Mouse (Mus musculus): ENCODE results near the gene Nemp1.

GRCm38 (mm10) chr10:127728437-127728836 lies 61.7 kb downstream of the Nemp1 start:
- TF ChIP-seq CTCF (IDR thresholded peaks at IDR 0.05; ENCODE audit: borderline replicate concordance, insufficient read depth, low read depth, low read length): no peak
- no peak for TF ChIP-seq POLR2A (IDR thresholded peaks at IDR 0.05; ENCODE audit: borderline replicate concordance, insufficient read depth, low read length)
